Mouse (Mus musculus): ENCODE data around the gene Nhlrc4. TPM values are rescaled to one million over a fixed set of nuclear protein-coding genes. Genes with fewer than 3 reads are reported as not detected.

Gene Nhlrc4
- polyA plus RNA-seq, 1 experiment from 2014 or later, result 0.88 TPM

GRCm38 (mm10) chr17:25970954-25971707 is 26.4 kb upstream of the Nhlrc4 start:
- peaks cover 10% of the 10 kb centered on the region for H3K4me1 ChIP-seq
- H3K27ac ChIP-seq (replicated peaks), result no peak overlapping the region
- no peak overlapping the region for H3K4me3 ChIP-seq
- no peaks in the 10 kb centered on the region for H3K9me3 ChIP-seq
- 87% methylated on average over 4 of the region's 4 CpGs for WGBS
- DNase-seq (ENCODE audit: low spot score), result no peak
- no peaks in the 10 kb centered on the region for H3K27me3 ChIP-seq (replicated peaks; ENCODE audit: low read depth, poor library complexity, severe bottlenecking)
- peaks cover 22% of the 10 kb centered on the region for H3K36me3 ChIP-seq (replicated peaks)

GRCm38 (mm10) chr17:25970448-25970847 is 25.7 kb upstream of the Nhlrc4 start:
- 97% methylated on average over 9 of the region's 9 CpGs for WGBS

GRCm38 (mm10) chr17:25968176-25968575 is 23.4 kb upstream of the Nhlrc4 start:
- no peaks in the 10 kb centered on the region for H3K9me3 ChIP-seq
- 77% methylated on average over 1 of the region's 1 CpGs for WGBS
- H3K27me3 ChIP-seq (replicated peaks; ENCODE audit: low read depth, poor library complexity, severe bottlenecking), result no peaks in the 10 kb centered on the region
- peaks cover 43% of the 10 kb centered on the region for H3K36me3 ChIP-seq (replicated peaks)
- no peak overlapping the region for H3K4me3 ChIP-seq
- no peak for DNase-seq (ENCODE audit: low spot score)
- peaks cover 3% of the 10 kb centered on the region for H3K4me1 ChIP-seq
- no peak overlapping the region for H3K27ac ChIP-seq (replicated peaks)

More at GRCm38 (mm10) chr17:25970448-25970847, 25.7 kb upstream of the Nhlrc4 start:
- no peak for DNase-seq (ENCODE audit: low spot score)
- H3K27ac ChIP-seq (replicated peaks), result no peak overlapping the region
- peaks cover 10% of the 10 kb centered on the region for H3K4me1 ChIP-seq
- H3K4me3 ChIP-seq, result no peak overlapping the region
- H3K27me3 ChIP-seq (replicated peaks; ENCODE audit: low read depth, poor library complexity, severe bottlenecking), result no peaks in the 10 kb centered on the region
- peaks cover 22% of the 10 kb centered on the region for H3K36me3 ChIP-seq (replicated peaks)
- H3K9me3 ChIP-seq, result no peaks in the 10 kb centered on the region

GRCm38 (mm10) chr17:25967652-25968051 is 22.9 kb upstream of the Nhlrc4 start:
- Histone ChIP-seq H3K4me3 (no peak overlapping the region), H3K36me3 (replicated peaks) (peaks cover 43% of the 10 kb centered on the region), H3K9me3 (no peaks in the 10 kb centered on the region), H3K27me3 (replicated peaks; ENCODE audit: low read depth, poor library complexity, severe bottlenecking) (no peaks in the 10 kb centered on the region), H3K27ac (replicated peaks) (no peak overlapping the region), H3K4me1 (no peaks in the 10 kb centered on the region)
- DNase-seq (ENCODE audit: low spot score), result no peak
- 81% methylated on average over 3 of the region's 3 CpGs for WGBS

GRCm38 (mm10) chr17:25964271-25964670 is 19.5 kb upstream of the Nhlrc4 start:
- Histone ChIP-seq H3K4me1 (no peaks in the 10 kb centered on the region), H3K4me3 (no peak overlapping the region), H3K36me3 (replicated peaks) (peaks cover 67% of the 10 kb centered on the region), H3K27ac (replicated peaks) (no peak overlapping the region), H3K9me3 (no peaks in the 10 kb centered on the region), H3K27me3 (replicated peaks; ENCODE audit: low read depth, poor library complexity, severe bottlenecking) (no peaks in the 10 kb centered on the region)
- 89% methylated on average over 7 of the region's 7 CpGs for WGBS
- no peak for DNase-seq (ENCODE audit: low spot score)

GRCm38 (mm10) chr17:25962413-25962905 is 17.7 kb upstream of the Nhlrc4 start:
- Histone ChIP-seq H3K27ac (replicated peaks) (no peak overlapping the region), H3K27me3 (replicated peaks; ENCODE audit: low read depth, poor library complexity, severe bottlenecking) (no peaks in the 10 kb centered on the region), H3K9me3 (no peaks in the 10 kb centered on the region), H3K4me1 (peaks cover 4% of the 10 kb centered on the region), H3K36me3 (replicated peaks) (peaks cover 85% of the 10 kb centered on the region), H3K4me3 (no peak overlapping the region)
- WGBS, result 93% methylated on average over 7 of the region's 7 CpGs
- DNase-seq (ENCODE audit: low spot score), result no peak

GRCm38 (mm10) chr17:25961566-25961965 is 16.8 kb upstream of the Nhlrc4 start:
- 92% methylated on average over 5 of the region's 5 CpGs for WGBS
- H3K4me3 ChIP-seq, result no peak overlapping the region
- H3K36me3 ChIP-seq (replicated peaks), result peaks cover 89% of the 10 kb centered on the region
- H3K27ac ChIP-seq (replicated peaks), result no peak overlapping the region
- H3K9me3 ChIP-seq, result no peaks in the 10 kb centered on the region
- peaks cover 13% of the 10 kb centered on the region for H3K4me1 ChIP-seq
- H3K27me3 ChIP-seq (replicated peaks; ENCODE audit: low read depth, poor library complexity, severe bottlenecking), result no peaks in the 10 kb centered on the region
- no peak for DNase-seq (ENCODE audit: low spot score)

- WGBS, result 91% methylated on average over 23 of the region's 23 CpGs
- peaks cover 5% of the 10 kb centered on the region for H3K27me3 ChIP-seq (replicated peaks; ENCODE audit: low read depth, poor library complexity, severe bottlenecking)
- H3K4me1 ChIP-seq, result peaks cover 19% of the 10 kb centered on the region
- peaks cover 84% of the 10 kb centered on the region for H3K36me3 ChIP-seq (replicated peaks)
- no peak overlapping the region for H3K4me3 ChIP-seq
- no peaks in the 10 kb centered on the region for H3K9me3 ChIP-seq
- H3K27ac ChIP-seq (replicated peaks), result no peak overlapping the region
- no peak for DNase-seq (ENCODE audit: low spot score)
Observed at GRCm38 (mm10) chr17:25959630-25960467, 15.1 kb upstream of the Nhlrc4 start.

GRCm38 (mm10) chr17:25958771-25959494 is 14.2 kb upstream of the Nhlrc4 start:
- peaks cover 74% of the 10 kb centered on the region for H3K36me3 ChIP-seq (replicated peaks)
- H3K27ac ChIP-seq (replicated peaks), result no peak overlapping the region
- H3K27me3 ChIP-seq (replicated peaks; ENCODE audit: low read depth, poor library complexity, severe bottlenecking), result peaks cover 14% of the 10 kb centered on the region
- H3K4me1 ChIP-seq, result peaks cover 19% of the 10 kb centered on the region
- H3K9me3 ChIP-seq, result no peaks in the 10 kb centered on the region
- WGBS, result 96% methylated on average over 11 of the region's 11 CpGs
- DNase-seq (ENCODE audit: low spot score), result no peak
- H3K4me3 ChIP-seq, result no peak overlapping the region

GRCm38 (mm10) chr17:25957586-25958051 is 12.9 kb upstream of the Nhlrc4 start:
- Histone ChIP-seq H3K9me3 (no peaks in the 10 kb centered on the region), H3K27ac (replicated peaks) (no peak overlapping the region), H3K36me3 (replicated peaks) (peaks cover 61% of the 10 kb centered on the region), H3K4me1 (peaks cover 19% of the 10 kb centered on the region), H3K4me3 (no peak overlapping the region), H3K27me3 (replicated peaks; ENCODE audit: low read depth, poor library complexity, severe bottlenecking) (peaks cover 27% of the 10 kb centered on the region)
- DNase-seq (ENCODE audit: low spot score), result no peak
- WGBS, result 79% methylated on average over 14 of the region's 14 CpGs

GRCm38 (mm10) chr17:25956631-25957030 is 11.9 kb upstream of the Nhlrc4 start:
- 74% methylated on average over 7 of the region's 7 CpGs for WGBS
- peaks cover 37% of the 10 kb centered on the region for H3K27me3 ChIP-seq (replicated peaks; ENCODE audit: low read depth, poor library complexity, severe bottlenecking)
- H3K4me1 ChIP-seq, result peaks cover 26% of the 10 kb centered on the region
- H3K9me3 ChIP-seq, result no peaks in the 10 kb centered on the region
- DNase-seq (ENCODE audit: low spot score), result no peak
- no peak overlapping the region for H3K27ac ChIP-seq (replicated peaks)
- H3K4me3 ChIP-seq, result no peak overlapping the region
- peaks cover 51% of the 10 kb centered on the region for H3K36me3 ChIP-seq (replicated peaks)

GRCm38 (mm10) chr17:25956201-25956600 is 11.4 kb upstream of the Nhlrc4 start:
- peaks cover 30% of the 10 kb centered on the region for H3K4me1 ChIP-seq
- no peak overlapping the region for H3K4me3 ChIP-seq
- DNase-seq (ENCODE audit: low spot score), result no peak
- H3K36me3 ChIP-seq (replicated peaks), result peaks cover 47% of the 10 kb centered on the region
- WGBS, result 64% methylated on average over 7 of the region's 7 CpGs
- no peak overlapping the region for H3K27ac ChIP-seq (replicated peaks)
- peaks cover 41% of the 10 kb centered on the region for H3K27me3 ChIP-seq (replicated peaks; ENCODE audit: low read depth, poor library complexity, severe bottlenecking)
- no peaks in the 10 kb centered on the region for H3K9me3 ChIP-seq
